Mouse (Mus musculus) kidney, postnatal 0 days (tissue): ENCODE results near the gene Hsp90ab1. TPM values are rescaled to one million over a fixed set of nuclear protein-coding genes. Genes with fewer than 3 reads are reported as not detected.

ENCODE experiments used
- ATAC-seq: fragments of 200-750 bp; cut with Nextera tagmentation; replicated peaks from 2 replicates; pipeline ENCODE4 v1.8.0; 2017; ENCODE audit warnings: low read depth, moderate number of reproducible peaks, moderate TSS enrichment, moderate library complexity; ENCODE audit not compliant: low FRiP score
- DNase-seq: peaks from one replicate; pipeline ENCODE4 v3.0.0-alpha.2; 2016; ENCODE audit warnings: low spot score
- H3K27ac ChIP-seq: fragments of 300-500 bp; sonication (generic); 2 replicates; pipeline ENCODE4 v1.5.1; 2014; ENCODE audit warnings: mild to moderate bottlenecking
- H3K27me3 ChIP-seq: fragments of 300-500 bp; sonication (generic); 2 replicates; pipeline ENCODE4 v1.6.1; 2014; ENCODE audit warnings: low read length, mixed read lengths; ENCODE audit not compliant: insufficient read depth
- H3K36me3 ChIP-seq: fragments of 300-500 bp; sonication (generic); 2 replicates; pipeline ENCODE4 v1.6.1; 2014; ENCODE audit warnings: low read length, mixed read lengths; ENCODE audit not compliant: insufficient read depth
- H3K4me1 ChIP-seq: fragments of 300-500 bp; sonication (generic); replicated peaks from 2 replicates; pipeline ENCODE4 v1.6.1; 2014; ENCODE audit warnings: antibody characterized with exemption, low read length, mixed read lengths; ENCODE audit not compliant: insufficient read depth
- H3K4me2 ChIP-seq: fragments of 300-500 bp; sonication (generic); 2 replicates; pipeline ENCODE4 v1.6.1; 2014; ENCODE audit warnings: mild to moderate bottlenecking, low read length, moderate library complexity, mixed read lengths
- H3K4me3 ChIP-seq: fragments of 300-500 bp; sonication (generic); replicated peaks from 2 replicates; pipeline ENCODE4 v1.5.1; 2014; ENCODE audit warnings: low read depth, low read length
- H3K9ac ChIP-seq: fragments of 300-500 bp; sonication (generic); 2 replicates; pipeline ENCODE4 v1.6.1; 2014; ENCODE audit warnings: low read depth, low read length
- H3K9me3 ChIP-seq: fragments of 300-500 bp; sonication (generic); replicated peaks from 2 replicates; pipeline ENCODE4 v1.6.1; 2016; ENCODE audit warnings: low read length, inconsistent platforms, mixed read lengths
- CTCF ChIP-seq: IDR thresholded peaks from 2 replicates; pipeline ENCODE4 v1.5.1; 2016; ENCODE audit warnings: antibody characterized with exemption, low read depth, mild to moderate bottlenecking, moderate library complexity
- WGBS: fragments of 180-500 bp; shearing (Covaris S2); extraction: QIAGEN DNeasy Blood & Tissue Kit; methylation state at CpG from one replicate; pipeline ENCODE4 v1.1.7; 2014; 5-methylcytosine and 5-hydroxymethylcytosine counted together
- polyA plus RNA-seq: library from polyadenylated mRNA; unstranded; fragments of >200 nt; fragmentation: Nextera tagmentation; extraction: Ambion mirVana; gene quantifications from 2 replicates; pipeline ENCODE4 v1.2.1, GENCODE M21; 2015

The Hsp90ab1 gene
- polyA plus RNA-seq, 1 experiment from 2014 or later = 1,330 TPM

DNA sequence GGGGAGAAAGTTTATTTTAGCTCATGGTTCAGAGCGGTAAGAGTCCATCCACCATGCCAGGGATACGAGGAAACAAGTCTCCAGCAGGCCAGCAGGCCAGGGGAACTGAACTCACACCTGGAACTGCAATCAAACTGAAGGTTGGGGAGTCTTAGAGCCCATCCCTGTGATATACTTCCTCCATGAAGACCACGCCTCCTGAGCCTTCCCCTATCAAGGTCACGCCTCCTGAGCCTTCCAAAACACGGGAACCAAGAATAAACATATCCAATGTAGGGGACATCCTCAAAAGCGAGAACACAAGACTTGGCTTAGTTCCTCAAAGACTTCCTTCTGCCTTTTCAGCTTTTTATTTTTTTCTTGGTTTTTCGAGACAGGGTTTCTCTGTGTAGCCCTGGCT lies 39.9 kb upstream of the Hsp90ab1 start:
- no peaks in the 10 kb centered on the region for H3K27me3 ChIP-seq
- DNase-seq (no peak), ATAC-seq (no peak)
- H3K27ac ChIP-seq = no peak overlapping the region
- no peaks in the 10 kb centered on the region; the same call in 1 of the 2 replicates for H3K4me1 ChIP-seq
- no peak overlapping the region for H3K4me2 ChIP-seq
- H3K9me3 ChIP-seq = no peaks in the 10 kb centered on the region
- no peak overlapping the region for H3K4me3 ChIP-seq
- WGBS = 80% methylated on average over 7 of the region's 7 CpGs
- no peaks in the 10 kb centered on the region for H3K36me3 ChIP-seq
- no peak overlapping the region for H3K9ac ChIP-seq
- TF ChIP-seq CTCF = no peak

DNA sequence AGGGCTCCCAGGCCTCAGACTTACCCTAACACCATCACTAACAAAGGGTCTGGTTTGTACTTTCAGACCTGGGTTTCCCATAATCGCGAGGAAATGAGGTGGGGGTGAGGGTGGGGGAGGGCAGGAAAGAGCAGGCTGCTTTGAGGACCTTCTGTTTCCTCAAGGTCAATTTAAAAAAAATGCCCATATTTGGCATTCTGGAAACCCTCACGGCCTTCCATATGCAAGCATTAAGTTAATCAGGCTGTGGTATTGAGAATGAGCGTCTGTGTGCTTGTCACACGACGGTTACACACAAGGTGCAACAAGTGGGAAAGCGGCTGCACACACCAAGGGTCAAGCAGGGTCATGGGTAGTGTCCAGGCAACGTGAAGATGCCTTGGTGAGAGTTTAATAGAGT lies 38.9 kb upstream of the Hsp90ab1 start:
- Histone ChIP-seq H3K4me3 (no peak overlapping the region), H3K27ac (no peak overlapping the region), H3K9ac (no peak overlapping the region), H3K27me3 (no peaks in the 10 kb centered on the region), H3K4me2 (no peak overlapping the region), H3K36me3 (no peaks in the 10 kb centered on the region), H3K4me1 (no peaks in the 10 kb centered on the region; the same call in 1 of the 2 replicates), H3K9me3 (no peaks in the 10 kb centered on the region)
- no peak for TF ChIP-seq CTCF
- ATAC-seq (no peak), DNase-seq (no peak)
- whole genome bisulfite sequencing = 69% methylated on average over 8 of the region's 8 CpGs

DNA sequence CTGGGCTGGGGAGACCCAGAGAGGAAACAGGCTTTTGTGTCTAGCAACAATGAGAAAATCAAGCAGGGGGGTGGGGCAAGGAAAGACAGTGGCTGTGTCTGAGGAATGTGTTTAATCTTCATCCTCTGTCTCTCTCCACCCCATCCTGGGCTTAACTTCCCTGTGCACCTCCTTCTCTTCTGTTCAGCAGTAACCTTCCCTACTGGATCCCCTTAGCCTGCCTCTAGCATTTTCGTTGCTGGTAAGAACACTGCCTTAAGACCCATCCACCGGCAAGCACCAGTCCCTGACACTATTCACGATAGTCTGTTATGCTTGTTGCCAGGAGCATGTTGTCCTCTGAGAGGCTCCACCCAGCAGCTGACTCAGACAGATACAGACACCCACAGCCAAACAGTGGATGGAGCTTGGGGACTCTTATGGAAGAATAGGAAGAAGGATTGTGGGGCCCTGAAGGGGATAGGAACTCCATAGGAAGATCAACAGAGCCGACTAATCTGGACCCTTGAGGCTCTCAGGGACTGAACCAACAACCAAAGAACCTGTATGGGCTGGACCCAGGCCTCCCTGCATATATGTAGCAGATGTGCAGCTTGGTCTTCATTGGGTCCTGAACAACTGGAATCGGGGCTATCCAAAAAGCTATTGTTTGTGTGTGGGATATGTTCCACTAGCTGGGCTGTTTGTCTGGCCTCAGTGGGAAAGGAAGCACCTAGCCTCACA lies 37.2 kb upstream of the Hsp90ab1 start:
- ATAC-seq (no peak), DNase-seq (peak; percentile 44)
- no peak overlapping the region for H3K9ac ChIP-seq
- H3K36me3 ChIP-seq = no peaks in the 10 kb centered on the region
- no peaks in the 10 kb centered on the region; the same call in 1 of the 2 replicates for H3K4me1 ChIP-seq
- H3K27me3 ChIP-seq = no peaks in the 10 kb centered on the region
- 45% methylated on average over 5 of the region's 5 CpGs for WGBS
- TF ChIP-seq CTCF = no peak
- H3K4me2 ChIP-seq = no peak overlapping the region
- no peaks in the 10 kb centered on the region for H3K9me3 ChIP-seq
- H3K27ac ChIP-seq = peak overlapping the region; percentile 39; the same call in 1 of the 2 replicates
- no peak overlapping the region for H3K4me3 ChIP-seq

GRCm38 (mm10) chr17:45608396-45608795 lies 35.3 kb upstream of the Hsp90ab1 start:
- Histone ChIP-seq H3K36me3 (no peaks in the 10 kb centered on the region), H3K9me3 (no peaks in the 10 kb centered on the region), H3K27ac (no peak overlapping the region), H3K27me3 (no peaks in the 10 kb centered on the region), H3K4me1 (no peaks in the 10 kb centered on the region; the same call in 1 of the 2 replicates), H3K9ac (no peak overlapping the region), H3K4me3 (no peak overlapping the region), H3K4me2 (no peak overlapping the region)
- ATAC-seq = no peak
- no peak for DNase-seq
- WGBS = 89% methylated on average over 4 of the region's 4 CpGs
- TF ChIP-seq CTCF = no peak

GRCm38 (mm10) chr17:45606992-45607879 lies 34.2 kb upstream of the Hsp90ab1 start:
- H3K36me3 ChIP-seq = no peaks in the 10 kb centered on the region
- H3K9me3 ChIP-seq = no peaks in the 10 kb centered on the region
- no peak for ATAC-seq
- H3K9ac ChIP-seq = no peak overlapping the region
- WGBS = 77% methylated on average over 15 of the region's 15 CpGs
- no peaks in the 10 kb centered on the region; the same call in 1 of the 2 replicates for H3K4me1 ChIP-seq
- TF ChIP-seq CTCF = no peak
- H3K27ac ChIP-seq = no peak overlapping the region
- no peaks in the 10 kb centered on the region for H3K27me3 ChIP-seq
- no peak for DNase-seq
- no peak overlapping the region for H3K4me2 ChIP-seq
- no peak overlapping the region for H3K4me3 ChIP-seq

- Histone ChIP-seq H3K27ac (no peak overlapping the region), H3K9ac (no peak overlapping the region), H3K27me3 (no peaks in the 10 kb centered on the region), H3K4me1 (peaks cover 4% of the 10 kb centered on the region; the same call in 1 of the 2 replicates), H3K4me3 (no peak overlapping the region), H3K9me3 (no peaks in the 10 kb centered on the region), H3K36me3 (no peaks in the 10 kb centered on the region), H3K4me2 (no peak overlapping the region)
- DNase-seq (no peak), ATAC-seq (no peak)
- no peak for TF ChIP-seq CTCF
- WGBS = 83% methylated on average over 3 of the region's 3 CpGs
Measured at GRCm38 (mm10) chr17:45602984-45603383, 29.9 kb upstream of the Hsp90ab1 start.
